Mouse (Mus musculus) bone marrow macrophage, adult 2 months (primary cell): Measurements from ENCODE around the gene Madcam1. TPM values are rescaled to one million over a fixed set of nuclear protein-coding genes. Genes with fewer than 3 reads are reported as not detected.

Experiments
- H3K27ac ChIP-seq: 2 replicates; pipeline ENCODE4 v1.5.1; 2012; ENCODE audit warnings: low read depth, low read length; ENCODE audit not compliant: insufficient read depth
- H3K4me1 ChIP-seq: 2 replicates; pipeline ENCODE4 v1.6.1; 2012; ENCODE audit warnings: low read length; ENCODE audit not compliant: control insufficient read depth, insufficient read depth
- H3K4me3 ChIP-seq: 2 replicates; pipeline ENCODE4 v1.5.1; 2012; ENCODE audit warnings: mild to moderate bottlenecking, low read length, moderate library complexity; ENCODE audit not compliant: insufficient read depth
- CTCF ChIP-seq: IDR thresholded peaks from 2 replicates; pipeline ENCODE4 v1.5.1; 2012; ENCODE audit warnings: low read depth, mild to moderate bottlenecking, low read length, moderate library complexity
- POLR2A ChIP-seq: IDR thresholded peaks from 2 replicates; pipeline ENCODE4 v1.6.1; 2012; ENCODE audit warnings: mild to moderate bottlenecking, low read depth, low read length, borderline replicate concordance
- polyA plus RNA-seq: library from polyadenylated mRNA; stranded (reverse); fragments of >200 nt; gene quantifications from 2 replicates; pipeline ENCODE4 v1.2.4, GENCODE M21; 2012; ENCODE audit not compliant: missing spikeins, insufficient read depth, insufficient read length

Madcam1 gene
- polyA plus RNA-seq, 1 experiment, result not detected

DNA sequence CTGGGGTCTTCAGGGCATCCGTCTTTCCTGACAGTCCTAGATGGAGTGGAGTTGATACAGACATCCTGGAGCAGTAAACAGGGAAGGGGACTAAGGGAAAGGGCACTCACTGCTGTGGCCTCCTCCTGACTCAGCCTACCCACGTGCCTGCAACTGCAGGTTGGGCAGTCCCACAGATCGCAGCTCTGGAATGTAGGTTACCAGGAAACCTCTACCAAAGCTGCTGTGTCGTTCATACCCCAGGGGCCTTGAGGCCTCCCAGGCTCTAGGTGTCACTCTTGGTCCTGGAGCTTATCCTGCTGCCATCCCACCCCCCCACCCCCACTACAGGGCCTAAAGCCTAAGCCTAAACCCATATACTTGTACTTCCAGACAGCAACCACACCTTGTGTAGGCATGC, 43.4 kb downstream of the Madcam1 start:
- H3K4me1 ChIP-seq, result peaks cover 15% of the 10 kb centered on the region
- no peak overlapping the region for H3K27ac ChIP-seq
- no peak overlapping the region for H3K4me3 ChIP-seq
- no peak for TF ChIP-seq POLR2A
- no peak for TF ChIP-seq CTCF

DNA sequence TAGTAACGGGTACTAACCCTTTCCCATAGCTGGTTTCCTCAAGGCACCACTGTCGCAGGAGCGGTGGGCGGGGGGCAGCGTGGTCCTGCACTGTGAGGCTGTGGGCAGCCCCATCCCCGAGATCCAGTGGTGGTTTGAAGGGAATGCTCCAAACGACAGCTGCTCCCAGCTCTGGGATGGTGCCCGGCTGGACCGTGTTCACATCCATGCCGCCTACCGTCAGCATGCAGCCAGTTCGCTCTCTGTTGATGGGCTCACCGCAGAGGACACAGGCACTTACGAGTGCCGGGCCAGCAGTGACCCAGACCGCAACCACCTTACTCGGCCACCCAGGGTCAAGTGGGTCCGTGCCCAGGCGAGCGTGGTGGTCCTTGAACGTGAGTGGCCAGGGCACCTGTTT, 44.3 kb downstream of the Madcam1 start:
- H3K4me1 ChIP-seq, result peaks cover 15% of the 10 kb centered on the region
- no peak for TF ChIP-seq CTCF
- no peak for TF ChIP-seq POLR2A
- no peak overlapping the region for H3K4me3 ChIP-seq
- H3K27ac ChIP-seq, result no peak overlapping the region

DNA sequence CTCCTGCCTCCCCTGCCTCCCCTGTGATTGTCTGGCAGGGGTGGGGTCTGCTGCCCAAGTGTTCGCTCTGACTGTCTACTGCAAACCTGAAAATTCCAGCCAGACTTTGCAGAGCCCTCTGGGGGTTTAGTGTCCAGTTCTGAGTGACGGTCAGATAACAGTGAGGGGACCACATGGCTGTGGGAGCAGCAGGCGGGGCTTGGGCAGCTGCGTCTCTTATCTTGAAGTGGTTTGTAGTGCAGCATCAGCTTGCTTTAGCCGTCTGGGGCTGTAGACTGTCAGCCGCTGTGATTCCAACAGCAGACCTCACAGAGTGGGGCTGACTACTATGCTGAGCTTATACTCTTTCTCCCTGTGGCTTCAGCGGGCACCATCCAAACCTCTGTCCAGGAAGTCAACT, 44.9 kb downstream of the Madcam1 start:
- Histone ChIP-seq H3K4me3 (no peak overlapping the region), H3K4me1 (peaks cover 13% of the 10 kb centered on the region), H3K27ac (no peak overlapping the region)
- TF ChIP-seq CTCF (no peak), POLR2A (no peak)

DNA sequence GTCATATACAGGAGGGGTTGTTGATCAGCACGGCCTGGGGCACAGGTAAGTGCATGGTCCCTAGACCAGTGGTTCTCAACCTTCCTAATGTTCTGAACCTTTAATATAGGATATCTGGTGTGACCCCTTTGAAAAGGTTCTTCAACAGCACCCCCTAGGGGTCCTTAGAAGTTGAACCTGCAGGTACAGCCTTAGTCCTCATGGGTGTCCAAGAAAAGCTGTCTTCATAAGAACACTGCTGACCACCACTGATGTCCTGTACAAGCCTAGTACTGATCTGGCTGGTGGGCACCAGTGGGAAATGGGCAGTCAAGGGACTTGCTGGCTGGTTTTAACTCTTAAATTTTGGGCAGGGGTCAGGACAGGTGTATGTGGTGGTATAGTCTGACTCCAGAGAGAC, 47.7 kb downstream of the Madcam1 start:
- TF ChIP-seq CTCF (no peak), POLR2A (no peak)
- Histone ChIP-seq H3K27ac (no peak overlapping the region), H3K4me3 (no peak overlapping the region), H3K4me1 (no peaks in the 10 kb centered on the region)

DNA sequence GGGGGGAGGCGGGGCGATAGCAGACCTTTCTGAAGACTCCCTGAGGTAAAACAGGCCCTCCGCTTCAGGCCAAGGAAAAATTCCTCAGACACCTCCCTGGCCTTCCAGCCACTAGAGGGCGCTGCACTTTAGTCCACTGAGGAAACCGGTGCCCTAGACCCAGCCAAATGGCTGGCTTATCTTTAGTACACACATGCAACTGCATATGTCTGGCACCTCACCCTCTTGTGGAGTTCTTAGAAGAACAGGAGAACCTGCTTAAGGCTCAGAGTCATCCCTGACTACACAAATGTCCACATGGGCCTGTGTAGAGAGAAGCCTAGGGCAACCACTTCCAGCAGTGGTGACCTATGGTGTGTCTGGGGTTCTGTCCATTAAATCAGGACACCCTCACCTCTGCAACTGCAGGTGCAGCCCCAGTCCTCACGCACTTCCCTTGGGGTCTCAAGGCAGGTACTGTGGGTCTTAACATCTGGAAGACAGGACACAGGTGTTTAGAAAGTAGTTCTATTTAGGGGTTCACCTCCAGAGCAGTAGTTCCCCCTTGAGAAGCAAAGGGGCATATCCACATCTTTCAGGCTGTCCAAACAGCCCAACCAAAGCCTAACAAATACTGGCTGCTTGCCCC, 48.3 kb downstream of the Madcam1 start:
- Histone ChIP-seq H3K4me3 (no peak overlapping the region), H3K27ac (no peak overlapping the region), H3K4me1 (no peaks in the 10 kb centered on the region)
- TF ChIP-seq POLR2A (no peak), CTCF (peak; percentile 66; the same call in 1 of the 2 replicates)

DNA sequence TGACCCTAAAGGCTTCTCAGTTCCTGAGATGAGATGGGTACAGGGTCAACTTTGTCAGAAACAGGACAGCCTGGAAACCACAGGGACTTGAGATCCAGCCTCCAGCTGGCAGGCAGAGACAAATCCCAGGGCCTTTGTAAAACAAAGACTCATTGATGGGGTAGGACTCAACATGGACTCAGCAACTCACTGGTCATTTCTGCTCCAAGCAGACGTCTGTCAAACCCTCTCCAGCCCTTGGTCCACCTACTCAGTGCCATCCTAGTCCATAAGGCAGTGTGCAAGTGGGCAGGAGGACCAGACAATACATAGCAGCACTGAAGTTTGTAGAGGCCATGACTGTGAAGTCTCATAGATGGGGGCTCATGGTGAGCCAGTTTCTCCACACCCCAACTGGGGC, 48.8 kb downstream of the Madcam1 start:
- Histone ChIP-seq H3K4me3 (no peak overlapping the region), H3K4me1 (no peaks in the 10 kb centered on the region), H3K27ac (no peak overlapping the region)
- TF ChIP-seq CTCF (no peak), POLR2A (no peak; the same call in 1 of the 2 replicates)

GRCm38 (mm10) chr10:79714996-79715395, 50.6 kb downstream of the Madcam1 start:
- H3K4me1 ChIP-seq, result no peaks in the 10 kb centered on the region
- H3K4me3 ChIP-seq, result no peak overlapping the region
- TF ChIP-seq POLR2A (no peak), CTCF (no peak)
- H3K27ac ChIP-seq, result no peak overlapping the region

GRCm38 (mm10) chr10:79716254-79716987, 52.1 kb downstream of the Madcam1 start, which contains the start of gene Hcn2:
Hcn2 (plus strand) TSS chr10:79716634.
- Histone ChIP-seq H3K4me3 (peak within 1 kb of the TSS; percentile 55), H3K27ac (no peak within 1 kb of the TSS), H3K4me1 (no peaks in the 10 kb centered on the region)
- TF ChIP-seq POLR2A, result no peak
- no peak for TF ChIP-seq CTCF

DNA sequence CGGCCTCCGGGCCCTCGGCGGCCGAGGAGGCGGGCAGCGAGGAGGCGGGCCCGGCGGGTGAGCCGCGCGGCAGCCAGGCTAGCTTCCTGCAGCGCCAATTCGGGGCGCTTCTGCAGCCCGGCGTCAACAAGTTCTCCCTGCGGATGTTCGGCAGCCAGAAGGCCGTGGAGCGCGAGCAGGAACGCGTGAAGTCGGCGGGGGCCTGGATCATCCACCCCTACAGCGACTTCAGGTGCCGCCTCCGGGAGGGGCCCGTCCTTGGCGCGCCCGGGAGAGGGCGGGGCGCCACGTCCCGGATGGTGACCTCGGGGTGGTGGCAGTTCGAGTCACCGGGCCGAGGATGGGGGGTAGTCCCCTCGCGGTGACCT, 52.6 kb downstream of the Madcam1 start:
- H3K4me3 ChIP-seq, result peak overlapping the region; percentile 55
- H3K27ac ChIP-seq, result no peak overlapping the region
- TF ChIP-seq CTCF, result no peak
- no peak for TF ChIP-seq POLR2A
- no peaks in the 10 kb centered on the region for H3K4me1 ChIP-seq

DNA sequence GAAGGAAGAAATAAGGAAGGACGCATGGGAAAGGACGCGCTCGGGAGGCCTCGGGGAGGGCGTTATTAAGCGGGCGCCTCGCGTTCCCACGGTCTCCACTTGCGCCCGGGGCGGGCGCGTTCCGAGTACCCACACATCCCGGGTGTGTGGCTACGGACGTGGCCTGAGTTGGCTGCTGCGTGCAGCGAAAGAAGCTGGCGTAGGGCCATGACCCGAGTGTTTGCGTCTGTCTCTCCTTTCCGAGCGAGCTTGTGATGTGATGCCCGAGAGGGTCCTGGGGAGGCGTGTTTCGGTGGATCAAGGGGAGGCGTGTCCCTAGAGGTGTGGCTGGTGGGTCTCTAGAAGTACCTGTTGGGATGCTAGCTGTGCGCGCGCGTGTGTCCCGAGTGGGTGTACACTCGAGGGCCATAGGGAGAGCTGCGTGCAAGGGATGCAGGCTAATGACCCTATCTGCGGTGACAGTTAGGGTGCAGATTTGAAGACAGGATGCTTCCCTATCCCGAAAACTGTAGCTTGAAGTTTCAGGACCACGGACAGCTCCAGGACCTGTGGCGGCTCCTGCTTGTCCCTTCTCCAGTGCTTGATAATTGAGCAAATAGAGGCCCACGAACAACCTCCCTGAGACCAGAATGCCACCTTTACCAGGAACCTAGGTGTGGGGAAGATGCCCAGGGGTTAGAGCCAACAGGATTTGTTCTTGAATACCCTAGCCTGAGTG, 53.4 kb downstream of the Madcam1 start:
- no peak overlapping the region for H3K4me3 ChIP-seq
- TF ChIP-seq POLR2A, result no peak
- H3K4me1 ChIP-seq, result no peaks in the 10 kb centered on the region
- H3K27ac ChIP-seq, result no peak overlapping the region

Other genes with a start within 250 kb of the Madcam1 start
- not detected in 2 replicates for gene Vmn2r83, start 195.8 kb upstream of the Madcam1 start, polyA plus RNA-seq
- gene Plpp2, start 130.8 kb upstream of the Madcam1 start, polyA plus RNA-seq, result 16.9 and 21.1 TPM in 2 replicates
- gene Mier2, start 109.4 kb upstream of the Madcam1 start, polyA plus RNA-seq, result 32.1 and 35.1 TPM in 2 replicates
- not detected in 2 replicates for gene Theg, start 77.2 kb upstream of the Madcam1 start, polyA plus RNA-seq
- 0.29 TPM in 1 of 2 replicates, not detected in the other for gene C2cd4c, start 50.5 kb upstream of the Madcam1 start, polyA plus RNA-seq
- 0.40 and 0.71 TPM in 2 replicates for gene Shc2, start 26.6 kb upstream of the Madcam1 start, polyA plus RNA-seq
- gene Odf3l2, start 18.8 kb upstream of the Madcam1 start, polyA plus RNA-seq, result not detected in 2 replicates
- 32.7 and 36.2 TPM in 2 replicates for gene Tpgs1, start 4.8 kb downstream of the Madcam1 start, polyA plus RNA-seq
- 74.9 and 77.1 TPM in 2 replicates for gene Cdc34, start 17.6 kb downstream of the Madcam1 start, polyA plus RNA-seq
- 0.84 TPM in 1 of 2 replicates, not detected in the other for gene Gzmm, start 24.5 kb downstream of the Madcam1 start, polyA plus RNA-seq
- gene Bsg, start 39.9 kb downstream of the Madcam1 start, polyA plus RNA-seq, result 300 and 307 TPM in 2 replicates
- gene Hcn2, start 52.1 kb downstream of the Madcam1 start, polyA plus RNA-seq, result 0.86 and 1.3 TPM in 2 replicates
- gene Polrmt, start 82.0 kb downstream of the Madcam1 start, polyA plus RNA-seq, result 18.8 and 19.8 TPM in 2 replicates
- gene Fgf22, start 90.5 kb downstream of the Madcam1 start, polyA plus RNA-seq, result not detected in 2 replicates
- gene Rnf126, start 102.4 kb downstream of the Madcam1 start, polyA plus RNA-seq, result 23.3 and 27.6 TPM in 2 replicates
- 1.0 and 1.1 TPM in 2 replicates for gene Fstl3, start 112.7 kb downstream of the Madcam1 start, polyA plus RNA-seq
- gene Prss57, start 126.4 kb downstream of the Madcam1 start, polyA plus RNA-seq, result not detected in 2 replicates
- gene Palm, start 129.0 kb downstream of the Madcam1 start, polyA plus RNA-seq, result 2.9 and 3.4 TPM in 2 replicates
- gene Misp, start 156.4 kb downstream of the Madcam1 start, polyA plus RNA-seq, result 0.91 TPM in 1 of 2 replicates, not detected in the other
- 129 and 141 TPM in 2 replicates for gene Ptbp1, start 189.9 kb downstream of the Madcam1 start, polyA plus RNA-seq
- not detected in 2 replicates for gene Prtn3, start 209.9 kb downstream of the Madcam1 start, polyA plus RNA-seq
- not detected in 2 replicates for gene Plppr3, start 210.1 kb downstream of the Madcam1 start, polyA plus RNA-seq
- gene Elane, start 221.7 kb downstream of the Madcam1 start, polyA plus RNA-seq, result 0.75 TPM in 1 of 2 replicates, not detected in the other
- gene Cfd, start 226.3 kb downstream of the Madcam1 start, polyA plus RNA-seq, result 1.3 TPM in 1 of 2 replicates, not detected in the other
- gene Med16, start 244.4 kb downstream of the Madcam1 start, polyA plus RNA-seq, result 14.6 and 19.3 TPM in 2 replicates
- gene Gm26602, start 246.3 kb downstream of the Madcam1 start, polyA plus RNA-seq, result not detected in 2 replicates